Mouse (Mus musculus) C2C12 (cell line): ENCODE measurements around the gene Acbd4.

Experiments
- CEBPB ChIP-seq: IDR thresholded peaks from one replicate; pipeline ENCODE4 v1.6.1; 2011; ENCODE audit warnings: low read depth, mild to moderate bottlenecking, control low read depth, moderate library complexity
- CTCF ChIP-seq: IDR thresholded peaks from one replicate; pipeline ENCODE4 v1.5.1; 2011; ENCODE audit not compliant: control insufficient read depth, insufficient read depth, insufficient read length
- FOSL1 ChIP-seq: IDR thresholded peaks from one replicate; pipeline ENCODE4 v1.8.0; 2011; ENCODE audit warnings: mild to moderate bottlenecking, low read length; ENCODE audit not compliant: poor library complexity, insufficient read depth, severe bottlenecking
- MAX ChIP-seq: IDR thresholded peaks from one replicate; pipeline ENCODE4 v1.6.1; 2011; ENCODE audit warnings: mild to moderate bottlenecking, control low read depth
- MYOD1 ChIP-seq: IDR thresholded peaks from one replicate; pipeline ENCODE4 v1.6.1; 2011; ENCODE audit warnings: low read depth; ENCODE audit not compliant: control insufficient read depth, insufficient read length
- MYOG ChIP-seq: IDR thresholded peaks from one replicate; pipeline ENCODE4 v1.6.1; 2011; ENCODE audit not compliant: control insufficient read depth, insufficient read length; ENCODE audit errors: extremely low read depth
- USF1 ChIP-seq: IDR thresholded peaks from one replicate; pipeline ENCODE4 v1.6.1; 2011; ENCODE audit warnings: low read depth, mild to moderate bottlenecking, control low read depth, moderate library complexity

DNA sequence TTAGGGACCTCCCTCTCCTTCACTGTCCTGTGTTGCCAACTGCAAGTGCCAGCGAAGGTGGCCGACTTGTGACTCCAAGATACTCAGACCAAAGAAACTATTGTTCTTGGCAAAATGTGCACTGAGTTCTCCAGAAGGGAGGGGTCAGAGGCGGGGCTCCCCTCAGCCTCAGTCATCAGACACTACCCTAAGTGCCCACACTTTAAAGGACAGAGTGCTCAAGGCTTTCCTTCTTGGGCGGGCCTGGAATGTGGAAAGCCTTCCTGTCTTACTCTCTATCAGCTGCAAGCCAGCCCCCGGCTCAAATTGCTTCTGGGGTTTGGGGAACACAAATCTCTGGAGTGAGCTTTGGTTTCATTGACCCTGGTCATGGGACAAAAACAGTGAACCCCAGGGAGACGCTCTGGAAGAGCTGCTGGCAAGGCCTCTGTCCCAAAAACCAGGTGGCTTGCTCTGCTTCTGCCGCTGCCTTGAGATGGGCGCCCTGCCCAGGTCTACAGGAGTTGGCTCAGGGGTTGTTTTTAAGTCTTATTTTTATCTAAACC is 34.0 kb upstream of the Acbd4 start:
- no peak for TF ChIP-seq CTCF
- no peak for TF ChIP-seq MAX
- no peak for TF ChIP-seq FOSL1
- no peak for TF ChIP-seq USF1
- TF ChIP-seq MYOG: no peak
- no peak for TF ChIP-seq CEBPB
- TF ChIP-seq MYOD1: no peak
